Mouse (Mus musculus) heart, postnatal 36 days (tissue): Measurements from ENCODE around the gene Usp45. TPM values are rescaled to one million over a fixed set of nuclear protein-coding genes. Genes with fewer than 3 reads are reported as not detected.

Experiments
- total RNA-seq, 2 experiments: library from RNA; stranded (reverse); gene quantifications; 2 replicates each; pipeline ENCODE4 v1.2.3; 2021

Gene Usp45
- total RNA-seq, 2 experiments from 2014 or later = 10.1 to 14.8 TPM

Other genes starting within 250 kb of the Usp45 start
- not detected for gene Prdm13, start 81.2 kb upstream of the Usp45 start, total RNA-seq
- 10 to 100 TPM; 12.5 to 12.6 TPM for gene Ccnc, start 39.5 kb upstream of the Usp45 start, total RNA-seq
- gene Tstd3, start 56 bp downstream of the Usp45 start, total RNA-seq = 10 to 100 TPM; 14.6 to 16.9 TPM
- gene Pnisr, start 80.4 kb downstream of the Usp45 start, total RNA-seq = 10 to 100 TPM; 26.3 to 33.0 TPM
- 10 to 100 TPM; 38.2 to 39.1 TPM for gene Coq3, start 112.5 kb downstream of the Usp45 start, total RNA-seq
- under 1 TPM; 0.73 to 1.00 TPM for gene Faxc, start 164.2 kb downstream of the Usp45 start, total RNA-seq